ENCODE assay signal across 9 mouse cellular contexts in genomic region chr7:132775333-132775732, GRCm38 (mm10). TPM values are rescaled to one million over a fixed set of nuclear protein-coding genes. Genes with fewer than 3 reads are reported as not detected.
DNase-seq lines count a peak whose midpoint lies in the region; ATAC-seq lines count a peak whose summit lies in the region.
"Had no signal": no experiment of that assay in that cellular context is flagged by ENCODE, and none has a peak within 500 bp of the region (broad histone marks: within the 10 kb centered on the region; RNA-seq: fewer than 3 reads in every experiment).

No protein-coding gene starts in this region.

- H3K36me3 ChIP-seq in kidney, embryonic 15.5 days: peaks cover 51% of the 10 kb centered on the region
- peaks cover 88% of the 10 kb centered on the region for H3K36me3 ChIP-seq in embryonic facial prominence, embryonic 10.5 days (replicated peaks)

- no peak overlapping the region for H3K4me2 ChIP-seq in kidney, embryonic 15.5 days

- no peak overlapping the region for H3K9ac ChIP-seq in kidney, embryonic 15.5 days

- no peak overlapping the region for H3K4me3 ChIP-seq in kidney, embryonic 15.5 days (replicated peaks)
- no peak overlapping the region for H3K4me3 ChIP-seq in embryonic facial prominence, embryonic 10.5 days

- WGBS in kidney, embryonic 15.5 days: 62% methylated on average over 5 of the region's 5 CpGs
- WGBS in embryonic facial prominence, embryonic 10.5 days: 90% methylated on average over 5 of the region's 5 CpGs

- H3K9me3 ChIP-seq in kidney, embryonic 15.5 days (replicated peaks): no peaks in the 10 kb centered on the region
- H3K9me3 ChIP-seq in embryonic facial prominence, embryonic 10.5 days: no peaks in the 10 kb centered on the region

- H3K27me3 ChIP-seq in kidney, embryonic 15.5 days: no peaks in the 10 kb centered on the region
- H3K27me3 ChIP-seq in embryonic facial prominence, embryonic 10.5 days (replicated peaks; ENCODE audit: low read depth, poor library complexity, severe bottlenecking): no peaks in the 10 kb centered on the region

- H3K4me1 ChIP-seq in kidney, embryonic 15.5 days: peaks cover 17% of the 10 kb centered on the region
- H3K4me1 ChIP-seq in embryonic facial prominence, embryonic 10.5 days: peaks cover 24% of the 10 kb centered on the region

- ATAC-seq in kidney, embryonic 15.5 days (replicated peaks; ENCODE audit: low FRiP score): no peak

- DNase-seq in kidney, adult 18-20 months: peak; percentile 74
- no peak for DNase-seq in embryonic facial prominence, embryonic 10.5 days (ENCODE audit: low spot score)
- DNase-seq in kidney, adult 8-10 months: peak; percentile 73 to 74
- DNase-seq in lung, postnatal 36 days: peak; percentile 70
- DNase-seq in natural killer cell, adult 2 months (ENCODE audit: low spot score in 2 of 2): no peak
- no peak for DNase-seq in thymus, postnatal 10 days (ENCODE audit: low spot score in 2 of 2)
- no peak for DNase-seq in layer of hippocampus, postnatal 36 days
- DNase-seq: embryo, embryonic 11 days had no signal

- H3K27ac ChIP-seq in kidney, embryonic 15.5 days: no peak overlapping the region
- H3K27ac ChIP-seq in embryonic facial prominence, embryonic 10.5 days (replicated peaks): 0 out of 2 replicates have a peak overlapping the region, but pooled peaks have one; percentile 11

RNA-seq across cellular contexts. Expression of gene Fam53b, which starts 38.4 kb away (rescaled TPM):
- polyA plus RNA-seq in kidney, embryonic 15.5 days (2015; fragmentation: Nextera tagmentation; extraction: Ambion mirVana): 22.0 and 22.5 TPM in 2 replicates
- polyA plus RNA-seq in embryonic facial prominence, embryonic 10.5 days (2016; fragmentation: Nextera tagmentation; extraction: Ambion mirVana): 29.4 and 29.9 TPM in 2 replicates
- total RNA-seq in layer of hippocampus, postnatal 36 days (2021): 10 to 100 TPM; 46.4 to 53.3 TPM

Comparison
In these comparisons a context has a peak if more than half of its experiments do, and no peak if none do; other contexts are left out.
1. DNase-seq: peak in kidney, adult 18-20 months (single experiment), kidney, adult 8-10 months (2 of 2) and lung, postnatal 36 days (single experiment); none in embryonic facial prominence, embryonic 10.5 days (single experiment), natural killer cell, adult 2 months (0 of 2), thymus, postnatal 10 days (0 of 2) and layer of hippocampus, postnatal 36 days (0 of 2).